Mouse (Mus musculus) liver, adult 2 months (tissue): Measurements from ENCODE around the gene Krt10. TPM values are rescaled to one million over a fixed set of nuclear protein-coding genes. Genes with fewer than 3 reads are reported as not detected.
A peak's percentile ranks its signal among the peaks of the same experiment; 100 is the strongest.

Experiments
- DNase-seq: peaks from one replicate; pipeline ENCODE4 v3.0.0-alpha.2; 2011; ENCODE audit warnings: low read depth, low spot score; ENCODE audit errors: extremely low read depth
- H3K27ac ChIP-seq: fragments of 200-500 bp; replicated peaks from 2 replicates; pipeline ENCODE4 v1.5.1; 2012; ENCODE audit warnings: low read depth, mild to moderate bottlenecking, control low read depth, inconsistent platforms, low read length; ENCODE audit not compliant: insufficient read depth
- H3K27me3 ChIP-seq: fragments of 200-500 bp; 2 replicates; pipeline ENCODE4 v1.6.1; 2012; ENCODE audit warnings: mild to moderate bottlenecking, moderate library complexity, low read length, inconsistent platforms; ENCODE audit not compliant: control insufficient read depth, insufficient read depth
- H3K36me3 ChIP-seq: fragments of 200-500 bp; 2 replicates; pipeline ENCODE4 v1.6.1; 2012; ENCODE audit warnings: low read length, inconsistent platforms; ENCODE audit not compliant: control insufficient read depth, insufficient read depth
- H3K4me1 ChIP-seq: fragments of 200-500 bp; 2 replicates; pipeline ENCODE4 v1.6.1; 2011; ENCODE audit warnings: low read length; ENCODE audit not compliant: control insufficient read depth, insufficient read depth
- H3K4me3 ChIP-seq: fragments of 200-500 bp; 2 replicates; pipeline ENCODE4 v1.5.1; 2011; ENCODE audit warnings: low read depth, mild to moderate bottlenecking, control low read depth, low read length, moderate library complexity; ENCODE audit not compliant: insufficient read depth
- H3K79me2 ChIP-seq: fragments of 200-500 bp; 2 replicates; pipeline ENCODE4 v1.6.1; 2012; ENCODE audit warnings: inconsistent platforms, mild to moderate bottlenecking, low read length, moderate library complexity; ENCODE audit not compliant: control insufficient read depth, insufficient read depth
- H3K9ac ChIP-seq: fragments of 200-500 bp; 2 replicates; pipeline ENCODE4 v1.6.1; 2012; ENCODE audit warnings: low read depth, mild to moderate bottlenecking, control low read depth, inconsistent platforms, low read length
- CTCF ChIP-seq: fragments of 200-500 bp; IDR thresholded peaks from 2 replicates; pipeline ENCODE4 v1.5.1; 2011; ENCODE audit warnings: low read depth, low read length, control low read depth
- POLR2A ChIP-seq: fragments of 200-500 bp; IDR thresholded peaks from 2 replicates; pipeline ENCODE4 v1.6.1; 2011; ENCODE audit warnings: low read length, control low read depth; ENCODE audit not compliant: insufficient read depth; ENCODE audit errors: extremely low read depth
- WGBS: fragments of 180-500 bp; shearing (Covaris S2); methylation state at CpG from one replicate; pipeline ENCODE4 v1.1.7; 2018; 5-methylcytosine and 5-hydroxymethylcytosine counted together
- polyA plus RNA-seq: library from polyadenylated mRNA; depleted of rRNA; stranded (reverse); fragments of >200 nt; gene quantifications from 2 replicates; pipeline ENCODE4 v1.2.3, GENCODE M21; 2012
- total RNA-seq: library from RNA; depleted of rRNA; stranded (reverse); fragments of >200 nt; gene quantifications from 2 replicates; pipeline ENCODE4 v1.2.3, GENCODE M21; 2014

The Krt10 gene
- total and polyA plus RNA-seq, 2 experiments: 0.29 to 0.37 TPM

DNA sequence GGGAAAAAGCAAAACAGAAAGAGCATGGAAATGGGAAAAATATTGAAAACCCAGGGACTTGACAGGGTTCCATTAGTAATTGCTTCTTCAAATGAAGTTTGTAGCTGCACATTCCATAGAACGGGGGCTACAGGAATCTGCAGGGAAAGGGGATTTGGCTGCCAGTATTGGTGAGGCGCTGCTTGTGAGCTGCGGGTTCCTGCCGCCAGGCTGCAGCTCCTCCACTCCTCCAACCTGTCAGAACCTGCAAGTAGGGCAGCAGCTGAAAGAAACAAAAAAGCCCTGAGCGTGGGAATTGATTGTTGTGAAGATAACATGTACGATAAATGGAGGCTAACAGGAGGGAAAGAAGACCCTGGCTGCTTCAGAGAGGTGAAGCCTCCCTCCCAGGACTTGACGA, 1.7 kb upstream of the Krt10 start:
- 70% methylated on average over 7 of the region's 7 CpGs for WGBS
- Histone ChIP-seq H3K9ac (no peak overlapping the region), H3K4me1 (peaks cover 2% of the 10 kb centered on the region; the same call in 1 of the 2 replicates), H3K36me3 (no peaks in the 10 kb centered on the region), H3K27me3 (no peaks in the 10 kb centered on the region), H3K4me3 (no peak overlapping the region), H3K27ac (no peak overlapping the region), H3K79me2 (no peaks in the 10 kb centered on the region)
- no peak for DNase-seq
- TF ChIP-seq POLR2A (no peak), CTCF (no peak)

DNA sequence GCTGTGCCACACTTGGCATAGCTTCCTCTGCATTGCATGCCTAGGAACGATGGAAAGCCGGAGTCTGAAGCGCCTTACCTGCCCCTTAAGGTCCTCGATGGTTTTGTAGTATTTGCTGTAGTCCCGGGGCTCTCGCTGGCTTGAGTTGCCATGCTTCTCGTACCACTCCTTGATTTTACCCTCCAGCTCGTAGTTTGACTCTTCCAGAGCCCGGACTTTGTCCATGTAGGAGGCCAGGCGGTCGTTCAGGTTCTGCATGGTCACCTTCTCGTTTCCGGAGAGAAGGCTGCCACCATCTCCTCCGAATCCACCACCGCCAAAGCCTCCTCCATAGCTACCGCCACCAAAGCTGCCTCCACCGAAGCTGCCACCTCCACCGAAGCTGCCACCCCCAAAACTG, 503 bp downstream of the Krt10 start:
- WGBS: 91% methylated on average over 18 of the region's 18 CpGs
- Histone ChIP-seq H3K36me3 (no peaks in the 10 kb centered on the region), H3K27ac (no peak overlapping the region), H3K4me3 (no peak overlapping the region), H3K9ac (no peak overlapping the region), H3K27me3 (no peaks in the 10 kb centered on the region), H3K4me1 (peaks cover 2% of the 10 kb centered on the region; the same call in 1 of the 2 replicates), H3K79me2 (no peaks in the 10 kb centered on the region)
- no peak for TF ChIP-seq POLR2A
- no peak for TF ChIP-seq CTCF
- no peak for DNase-seq

DNA sequence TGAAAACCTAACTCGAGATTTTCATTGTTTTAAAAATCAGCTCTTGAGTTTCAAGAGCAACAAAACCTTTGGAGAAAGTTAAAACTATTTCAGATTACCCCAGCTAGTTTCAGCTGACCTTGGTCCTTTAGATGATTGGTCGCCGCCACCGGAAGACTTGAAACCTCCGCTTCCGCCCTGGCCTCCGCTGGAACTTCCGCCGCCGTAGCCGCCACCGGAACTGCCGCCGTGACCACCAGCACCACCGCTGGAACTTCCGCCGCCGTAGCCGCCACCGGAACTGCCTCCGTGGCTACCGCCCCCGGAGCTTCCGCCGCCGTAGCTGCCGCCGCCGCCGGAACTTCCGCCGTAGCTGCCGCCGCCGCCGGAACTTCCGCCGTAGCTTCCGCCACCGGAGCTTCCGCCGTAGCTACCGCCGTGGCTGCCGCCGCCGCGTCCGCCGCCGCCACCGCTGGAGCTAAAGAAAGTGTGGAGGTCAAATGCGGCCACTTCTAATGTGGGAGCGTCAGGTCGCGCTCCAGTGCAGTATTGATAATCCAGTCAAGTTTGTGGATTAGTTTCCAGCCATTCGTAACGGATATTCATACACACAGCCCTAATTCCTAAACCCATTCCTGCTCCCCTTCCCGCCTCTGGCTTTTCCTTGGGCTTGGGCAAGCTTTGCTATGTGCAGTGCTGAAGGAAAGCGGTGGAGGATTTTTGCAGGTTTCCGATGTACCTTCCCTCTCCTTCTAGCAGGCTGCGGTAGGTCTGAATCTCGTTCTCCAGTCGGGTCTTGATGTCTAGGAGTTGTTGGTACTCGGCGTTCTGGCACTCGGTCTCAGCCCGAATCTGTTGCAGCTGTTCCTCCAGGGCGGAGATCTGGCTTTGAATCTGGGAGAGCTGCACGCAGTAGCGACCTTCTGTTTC, 3.1 kb downstream of the Krt10 start:
- WGBS: 1% methylated on average over 70 of the region's 71 CpGs
- Histone ChIP-seq H3K36me3 (no peaks in the 10 kb centered on the region), H3K79me2 (no peaks in the 10 kb centered on the region), H3K9ac (peak overlapping the region; percentile 65), H3K4me3 (peak overlapping the region; percentile 63), H3K27ac (peak overlapping the region; percentile 55), H3K27me3 (no peaks in the 10 kb centered on the region), H3K4me1 (peaks cover 2% of the 10 kb centered on the region; the same call in 1 of the 2 replicates)
- peak; percentile 79 for DNase-seq
- TF ChIP-seq CTCF (no peak), POLR2A (peak; percentile 65; the same call in 1 of the 2 replicates)

DNA sequence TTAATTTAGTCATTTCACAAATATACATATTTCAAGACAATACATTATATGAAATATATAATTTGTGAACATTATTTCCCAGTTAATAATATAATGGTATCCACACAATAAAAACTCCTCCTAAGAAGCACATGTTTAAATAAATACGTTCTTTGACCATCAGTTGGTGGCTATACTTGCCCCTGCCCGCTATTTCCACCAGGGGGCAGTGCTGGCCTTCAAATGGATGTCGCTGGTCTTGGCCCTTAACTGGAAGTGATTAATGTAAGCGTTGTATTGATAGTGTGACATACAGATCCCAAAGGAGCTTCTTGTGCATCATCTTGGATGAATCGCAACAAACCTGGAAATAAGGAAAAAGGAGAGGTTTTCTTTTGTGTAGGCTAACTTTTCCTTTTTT, 9.6 kb downstream of the Krt10 start:
- Histone ChIP-seq H3K36me3 (no peaks in the 10 kb centered on the region), H3K27ac (no peak overlapping the region), H3K27me3 (0 out of 2 replicates have a peak, but pooled peaks cover 2% of the 10 kb centered on the region), H3K4me1 (no peaks in the 10 kb centered on the region), H3K9ac (no peak overlapping the region), H3K4me3 (no peak overlapping the region), H3K79me2 (no peaks in the 10 kb centered on the region)
- peak; percentile 50 for DNase-seq
- 7% methylated on average over 5 of the region's 5 CpGs for WGBS
- TF ChIP-seq POLR2A (no peak), CTCF (peak; percentile 91)

DNA sequence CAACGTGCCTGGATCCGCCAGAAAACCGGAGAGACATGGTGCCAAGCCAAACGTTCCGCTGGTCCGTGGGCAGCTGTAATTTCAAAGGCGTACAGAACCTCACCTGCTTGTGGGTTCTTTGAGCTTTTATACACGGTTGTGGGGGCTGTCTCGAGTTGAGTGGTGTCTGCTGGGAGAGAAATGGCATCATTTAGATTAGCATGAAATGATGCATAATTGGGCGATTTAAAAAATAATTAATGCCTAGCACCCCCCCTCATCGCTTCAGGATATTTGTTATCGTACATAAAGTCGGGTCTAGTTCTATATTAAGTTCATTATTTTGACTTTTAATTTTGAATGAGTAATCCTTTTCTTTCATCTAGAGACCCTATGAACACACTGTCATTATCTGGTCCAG, 14.4 kb downstream of the Krt10 start, which contains the start of gene Krt28:
Gene Krt28 (minus strand): TSS at position 101 of the 400 bp plus-strand sequence.
- WGBS: 83% methylated on average over 13 of the region's 13 CpGs
- no peak within 1 kb of the TSS for H3K9ac ChIP-seq
- TF ChIP-seq POLR2A: no peak
- no peak for TF ChIP-seq CTCF
- DNase-seq: no peak
- H3K4me3 ChIP-seq: no peak within 1 kb of the TSS
- H3K79me2 ChIP-seq: no peaks in the 10 kb centered on the region
- H3K36me3 ChIP-seq: no peaks in the 10 kb centered on the region
- H3K27ac ChIP-seq: no peak within 1 kb of the TSS
- no peaks in the 10 kb centered on the region for H3K4me1 ChIP-seq
- H3K27me3 ChIP-seq: 0 out of 2 replicates have a peak, but pooled peaks cover 4% of the 10 kb centered on the region

DNA sequence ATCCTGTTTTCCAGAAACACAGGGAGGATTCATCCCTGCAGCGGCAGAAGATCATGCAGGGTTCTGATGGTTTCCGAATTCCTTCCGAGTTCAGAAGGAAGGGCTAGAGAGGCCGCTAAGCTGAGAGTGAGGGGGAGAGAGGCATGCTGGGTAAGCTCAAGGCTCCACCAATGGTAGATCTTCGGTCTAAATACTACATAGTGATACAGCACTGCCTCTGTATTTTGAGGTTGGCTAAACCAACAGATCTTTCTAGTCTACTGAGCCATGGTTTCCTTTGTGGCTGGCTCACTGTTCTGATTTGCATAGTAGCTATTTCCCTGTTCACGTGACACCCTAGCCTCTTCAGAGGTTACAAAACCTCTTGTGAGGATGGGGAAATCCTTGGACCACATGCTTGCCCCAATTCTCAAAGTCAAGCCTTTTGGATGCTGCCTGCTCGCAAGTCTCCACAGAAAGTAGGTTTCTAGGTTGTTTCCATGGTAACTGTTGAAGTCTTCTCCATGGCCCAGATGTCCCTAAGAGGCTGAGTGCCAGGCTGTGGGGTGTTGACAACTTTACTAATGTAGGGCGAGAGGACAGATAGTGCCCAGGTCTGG, 19.2 kb downstream of the Krt10 start:
- DNase-seq: no peak
- 84% methylated on average over 8 of the region's 8 CpGs for WGBS
- H3K4me3 ChIP-seq: no peak overlapping the region
- no peak overlapping the region for H3K27ac ChIP-seq
- H3K9ac ChIP-seq: no peak overlapping the region
- no peaks in the 10 kb centered on the region for H3K79me2 ChIP-seq
- H3K4me1 ChIP-seq: no peaks in the 10 kb centered on the region
- H3K36me3 ChIP-seq: no peaks in the 10 kb centered on the region
- no peak for TF ChIP-seq POLR2A
- no peak for TF ChIP-seq CTCF
- 0 out of 2 replicates have a peak, but pooled peaks cover 3% of the 10 kb centered on the region for H3K27me3 ChIP-seq
